In genomic region chr19:26758156-26758555, GRCm38 (mm10) we compare ENCODE assay signal across 18 mouse cellular contexts.
DNase-seq lines count a peak whose midpoint lies in the region; ATAC-seq lines count a peak whose summit lies in the region.
"Had no signal": no experiment of that assay in that cellular context is flagged by ENCODE, and none has a peak within 500 bp of the region (broad histone marks: within the 10 kb centered on the region; RNA-seq: fewer than 3 reads in every experiment).

No protein-coding gene starts in this region.

- intact Hi-C loops in heart, postnatal 10 days (cut with DNase I), result no loop called here

- 58% methylated on average over 8 of the region's 8 CpGs for WGBS in heart, embryonic 13.5 days
- 53% methylated on average over 8 of the region's 8 CpGs for WGBS in heart, embryonic 10.5 days
- WGBS in lung, embryonic 15.5 days, result 65% methylated on average over 8 of the region's 8 CpGs
- 83% methylated on average over 8 of the region's 8 CpGs for WGBS in hindbrain, embryonic 10.5 days

- peaks cover 54% of the 10 kb centered on the region for H3K4me1 ChIP-seq in heart, embryonic 13.5 days
- peaks cover 17% of the 10 kb centered on the region for H3K4me1 ChIP-seq in heart, embryonic 10.5 days
- H3K4me1 ChIP-seq in lung, embryonic 15.5 days, result peaks cover 35% of the 10 kb centered on the region
- peaks cover 9% of the 10 kb centered on the region; the same call in 1 of the 2 replicates for H3K4me1 ChIP-seq in brown adipose tissue, adult 24 weeks (ENCODE audit: control insufficient read depth, insufficient read depth, insufficient read length, low read length)
- peaks cover 21% of the 10 kb centered on the region for H3K4me1 ChIP-seq in hindbrain, embryonic 10.5 days (replicated peaks)

- no peak for ATAC-seq in heart, embryonic 13.5 days (ENCODE audit: extremely low read depth, insufficient number of reproducible peaks, low FRiP score, low TSS enrichment)
- ATAC-seq in lung, embryonic 15.5 days (ENCODE audit: borderline replicate concordance, extremely low read depth, low FRiP score, low TSS enrichment), result no peak

- no peaks in the 10 kb centered on the region for H3K27me3 ChIP-seq in heart, embryonic 13.5 days (replicated peaks)
- no peaks in the 10 kb centered on the region for H3K27me3 ChIP-seq in heart, embryonic 10.5 days (ENCODE audit: insufficient read depth, poor library complexity, severe bottlenecking)
- H3K27me3 ChIP-seq in lung, embryonic 15.5 days, result no peaks in the 10 kb centered on the region
- no peaks in the 10 kb centered on the region for H3K27me3 ChIP-seq in hindbrain, embryonic 10.5 days (ENCODE audit: insufficient read depth, poor library complexity, severe bottlenecking)
- H3K27me3 ChIP-seq: limb, embryonic 15.5 days; stomach, embryonic 15.5 days had no signal

- H3K4me2 ChIP-seq in heart, embryonic 13.5 days, result peak overlapping the region; percentile 48
- H3K4me2 ChIP-seq in lung, embryonic 15.5 days, result no peak overlapping the region
- H3K4me2 ChIP-seq: hindbrain, embryonic 14.5 days; limb, embryonic 15.5 days; stomach, embryonic 15.5 days had no signal

- no peak for DNase-seq in heart, embryonic 10.5 days (ENCODE audit: low spot score)
- no peak for DNase-seq in lung, postnatal 4 days
- peak; percentile 23 to 28 for DNase-seq in heart, postnatal 10 days
- no peak for DNase-seq in embryo, embryonic 10 days (ENCODE audit: low spot score)
- DNase-seq in hindbrain, embryonic 10.5 days (ENCODE audit: low spot score), result no peak
- DNase-seq: cerebellum, adult 2 months; embryo, embryonic 11 days; right cerebral cortex, postnatal 4 days; thymus, postnatal 4 days had no signal

- H3K9me3 ChIP-seq in heart, embryonic 13.5 days, result no peaks in the 10 kb centered on the region
- H3K9me3 ChIP-seq in heart, embryonic 10.5 days, result no peaks in the 10 kb centered on the region
- no peaks in the 10 kb centered on the region for H3K9me3 ChIP-seq in lung, embryonic 15.5 days
- no peaks in the 10 kb centered on the region for H3K9me3 ChIP-seq in hindbrain, embryonic 10.5 days
- H3K9me3 ChIP-seq: forebrain, embryonic 10.5 days; limb, embryonic 15.5 days; stomach, embryonic 15.5 days had no signal

- peak overlapping the region; percentile 28; the same call in 1 of the 2 replicates for H3K9ac ChIP-seq in heart, embryonic 13.5 days
- H3K9ac ChIP-seq in lung, embryonic 15.5 days, result no peak overlapping the region
- H3K9ac ChIP-seq: hindbrain, embryonic 14.5 days; limb, embryonic 15.5 days; stomach, embryonic 15.5 days had no signal

- 0 out of 2 replicates have a peak overlapping the region, but pooled peaks have one; percentile 3 for H3K4me3 ChIP-seq in heart, embryonic 13.5 days
- no peak overlapping the region for H3K4me3 ChIP-seq in heart, embryonic 10.5 days
- no peak overlapping the region for H3K4me3 ChIP-seq in lung, embryonic 15.5 days
- H3K4me3 ChIP-seq in brown adipose tissue, adult 24 weeks (ENCODE audit: insufficient read depth, low read depth, low read length), result peak overlapping the region; percentile 8
- H3K4me3 ChIP-seq in hindbrain, embryonic 10.5 days, result no peak overlapping the region
- H3K4me3 ChIP-seq: forebrain, embryonic 10.5 days; limb, embryonic 15.5 days; myocyte; stomach, embryonic 15.5 days had no signal

- H3K36me3 ChIP-seq in heart, embryonic 13.5 days, result peaks cover 17% of the 10 kb centered on the region; the same call in 1 of the 2 replicates
- H3K36me3 ChIP-seq in heart, embryonic 10.5 days, result 0 out of 2 replicates have a peak, but pooled peaks cover 7% of the 10 kb centered on the region
- H3K36me3 ChIP-seq in lung, embryonic 15.5 days, result 0 out of 2 replicates have a peak, but pooled peaks cover 7% of the 10 kb centered on the region
- H3K36me3 ChIP-seq in hindbrain, embryonic 10.5 days, result peaks cover 13% of the 10 kb centered on the region; the same call in 1 of the 2 replicates
- H3K36me3 ChIP-seq: stomach, embryonic 15.5 days had no signal

- H3K27ac ChIP-seq in heart, embryonic 13.5 days (replicated peaks), result peak overlapping the region; percentile 79
- no peak overlapping the region for H3K27ac ChIP-seq in heart, embryonic 10.5 days
- peak overlapping the region; percentile 45; the same call in 1 of the 2 replicates for H3K27ac ChIP-seq in lung, embryonic 15.5 days
- no peak overlapping the region; the same call in 1 of the 2 replicates for H3K27ac ChIP-seq in brown adipose tissue, adult 24 weeks (replicated peaks; ENCODE audit: low read depth, low read length)
- H3K27ac ChIP-seq in hindbrain, embryonic 10.5 days, result no peak overlapping the region
- H3K27ac ChIP-seq: forebrain, embryonic 10.5 days; hindbrain, embryonic 14.5 days; macrophage had no signal

Comparison
In these comparisons a context has a peak if more than half of its experiments do, and no peak if none do; other contexts are left out.
1. H3K27ac ChIP-seq: peak in heart, embryonic 13.5 days (single experiment) and lung, embryonic 15.5 days (single experiment); none in heart, embryonic 10.5 days (single experiment), brown adipose tissue, adult 24 weeks (single experiment) and hindbrain, embryonic 10.5 days (single experiment).
2. H3K4me3 ChIP-seq: peak in heart, embryonic 13.5 days (single experiment) and brown adipose tissue, adult 24 weeks (single experiment); none in heart, embryonic 10.5 days (single experiment), lung, embryonic 15.5 days (single experiment) and hindbrain, embryonic 10.5 days (single experiment).
3. DNase-seq: peak in heart, postnatal 10 days (2 of 2); none in heart, embryonic 10.5 days (single experiment), lung, postnatal 4 days (0 of 2), embryo, embryonic 10 days (single experiment) and hindbrain, embryonic 10.5 days (single experiment).